In genomic region chr4:10875407-10875806, GRCm38 (mm10) we compare ENCODE assay signal across 8 mouse cellular contexts. TPM values are rescaled to one million over a fixed set of nuclear protein-coding genes. Genes with fewer than 3 reads are reported as not detected.
DNase-seq lines count a peak whose midpoint lies in the region; ATAC-seq and TF ChIP-seq lines count a peak whose summit lies in the region.

No protein-coding gene starts in this region.

- TF ChIP-seq EP300 in CH12.LX (IDR thresholded peaks at IDR 0.05; ENCODE audit: low read length) = no peak; the same call in 1 of the 2 replicates

- in situ Hi-C loops in CH12.LX (cut with MboI; ENCODE audit: low pct_ligation_motif_present, low pct_unique_long_range_greater_than_20kb, low sequenced_read_pairs) = no loop called here

- intact Hi-C loops in heart, postnatal 10 days (cut with DNase I) = no loop called here
- intact Hi-C loops in left cerebral cortex, postnatal 25 days (cut with DNase I) = no loop called here

- TF ChIP-seq POLR2A in CH12.LX (IDR thresholded peaks at IDR 0.05; ENCODE audit: low read depth, low read length) = peak; percentile 35; the same call in 1 of the 2 replicates
- 0 out of 2 replicates have a peak, but pooled peaks have one; percentile 28 for TF ChIP-seq POLR2A in cortical plate, adult 2 months (IDR thresholded peaks at IDR 0.05; ENCODE audit: extremely low read depth, insufficient read depth, low read length)

- H3K4me3 ChIP-seq in CH12.LX (replicated peaks in 1 of 3; ENCODE audit: low read depth in 2 of 3, low read length in 2 of 3, poor library complexity in 1 of 3) = peak overlapping the region; percentile 92 to 99 (median 99)
- peak overlapping the region; percentile 87 for H3K4me3 ChIP-seq in cortical plate, adult 2 months (ENCODE audit: insufficient read depth, low read length)
- peak overlapping the region; percentile 94 for H3K4me3 ChIP-seq in midbrain, embryonic 14.5 days (replicated peaks; ENCODE audit: low read depth, low read length)

- H3K4me1 ChIP-seq in CH12.LX (ENCODE audit: control insufficient read depth in 1 of 2, insufficient read depth in 2 of 2) = peaks cover 5 to 22% of the 10 kb centered on the region in 2 experiments; a peak in 3 of 4 replicates
- H3K4me1 ChIP-seq in cortical plate, adult 2 months (ENCODE audit: control insufficient read depth, insufficient read depth, low read length) = peaks cover 2% of the 10 kb centered on the region
- peaks cover 15% of the 10 kb centered on the region for H3K4me1 ChIP-seq in midbrain, embryonic 14.5 days (ENCODE audit: control insufficient read depth, insufficient read depth, low read length)

- dilution Hi-C loops in CH12.LX (cut with MboI; ENCODE audit: extremely low pct_ligation_motif_present, extremely low pct_unique_long_range_greater_than_20kb, low sequenced_read_pairs) = no loop called here

- no peaks in the 10 kb centered on the region; the same call in 1 of the 2 replicates for H3K79me2 ChIP-seq in CH12.LX (replicated peaks; ENCODE audit: control insufficient read depth, extremely low read depth, insufficient read depth, poor library complexity, severe bottlenecking)

- no peak for TF ChIP-seq CTCF in CH12.LX (conservative IDR thresholded peaks at IDR 0.05 in 1 of 2, IDR thresholded peaks at IDR 0.05 in 1 of 2; ENCODE audit: low read depth in 2 of 2, low read length in 2 of 2)
- no peak for TF ChIP-seq CTCF in cortical plate, adult 2 months (IDR thresholded peaks at IDR 0.05; ENCODE audit: extremely low read depth, insufficient read depth, low read length)

- H3K27ac ChIP-seq in CH12.LX (ENCODE audit: insufficient read depth, low read depth) = no peak overlapping the region
- H3K27ac ChIP-seq in cortical plate, adult 2 months (ENCODE audit: insufficient read depth, low read length) = no peak overlapping the region
- peak overlapping the region; percentile 99 for H3K27ac ChIP-seq in midbrain, embryonic 14.5 days (replicated peaks; ENCODE audit: low read depth, low read length)

- peak overlapping the region; percentile 81 for H3K9ac ChIP-seq in CH12.LX (ENCODE audit: insufficient read depth, low read depth)
- H3K9ac ChIP-seq in midbrain, embryonic 14.5 days (replicated peaks; ENCODE audit: low read length) = peak overlapping the region; percentile 92; the same call in 1 of the 2 replicates

- no peaks in the 10 kb centered on the region for H3K27me3 ChIP-seq in CH12.LX (replicated peaks)
- no peaks in the 10 kb centered on the region for H3K27me3 ChIP-seq in midbrain, embryonic 14.5 days (ENCODE audit: control insufficient read depth, insufficient read depth, low read length)

- H3K4me2 ChIP-seq in CH12.LX (ENCODE audit: insufficient read depth, low read depth, poor library complexity, severe bottlenecking) = peak overlapping the region; percentile 90
- peak overlapping the region; percentile 54 for H3K4me2 ChIP-seq in midbrain, embryonic 14.5 days (ENCODE audit: low read length)

- no peak for ATAC-seq in cerebellum, adult (ENCODE audit: insufficient number of reproducible peaks, low FRiP score, low TSS enrichment)
- no peak for ATAC-seq in midbrain, embryonic 14.5 days (ENCODE audit: low FRiP score, low TSS enrichment)

- no peak for TF ChIP-seq RAD21 in CH12.LX (IDR thresholded peaks at IDR 0.05; ENCODE audit: low read depth, low read length)

- DNase-seq in cerebellum, adult 9-10 months = peak; percentile 38
- DNase-seq in CH12.LX (ENCODE audit: extremely low read depth) = peak; percentile 63
- DNase-seq in heart, postnatal 10 days = peak; percentile 19 to 34
- peak; percentile 16 to 59 for DNase-seq in left cerebral cortex, postnatal 25 days (ENCODE audit: low spot score in 2 of 2)
- DNase-seq in midbrain, embryonic 14.5 days = peak; percentile 51
- no peak for DNase-seq in urinary bladder, postnatal 10 days (ENCODE audit: low spot score)

- H3K9me3 ChIP-seq in CH12.LX (replicated peaks; ENCODE audit: low read length) = peaks cover 3% of the 10 kb centered on the region
- no peaks in the 10 kb centered on the region for H3K9me3 ChIP-seq in midbrain, embryonic 14.5 days (ENCODE audit: control insufficient read depth, low read length)

- peaks cover 0 to 10% of the 10 kb centered on the region in 2 experiments for H3K36me3 ChIP-seq in CH12.LX (replicated peaks in 1 of 2; ENCODE audit: control insufficient read depth in 1 of 2, insufficient read depth in 1 of 2, low read length in 1 of 2)
- peaks cover 4% of the 10 kb centered on the region; the same call in 1 of the 2 replicates for H3K36me3 ChIP-seq in midbrain, embryonic 14.5 days (ENCODE audit: control insufficient read depth, insufficient read depth, low read length)

TF ChIP-seq in CH12.LX, 34 proteins besides CTCF, POLR2A, EP300 and RAD21:
- no peak for TF ChIP-seq TCF12 (IDR thresholded peaks at IDR 0.05; ENCODE audit: low read depth, low read length)
- TF ChIP-seq ZKSCAN1 (IDR thresholded peaks at IDR 0.05; ENCODE audit: borderline replicate concordance, low read depth, low read length) = no peak
- peak; percentile 28; the same call in 1 of the 2 replicates for TF ChIP-seq SIN3A (IDR thresholded peaks at IDR 0.05; ENCODE audit: low read length)
- TF ChIP-seq ETS1 (conservative IDR thresholded peaks at IDR 0.05; ENCODE audit: low read depth, low read length) = no peak
- no peak for TF ChIP-seq IRF4 (IDR thresholded peaks at IDR 0.05; ENCODE audit: low read depth, low read length)
- no peak for TF ChIP-seq CHD1 (IDR thresholded peaks at IDR 0.05; ENCODE audit: low read depth, low read length)
- TF ChIP-seq MAX (IDR thresholded peaks at IDR 0.05; ENCODE audit: low read length) = peak; percentile 56; the same call in 1 of the 2 replicates
- no peak for TF ChIP-seq RCOR1 (conservative IDR thresholded peaks at IDR 0.05; ENCODE audit: low read depth, low read length)
- TF ChIP-seq USF2 (conservative IDR thresholded peaks at IDR 0.05; ENCODE audit: low read depth, low read length) = peak; percentile 36; the same call in 1 of the 2 replicates
- TF ChIP-seq MAFK (IDR thresholded peaks at IDR 0.05; ENCODE audit: insufficient replicate concordance, low read length) = no peak
- no peak for TF ChIP-seq MEF2A (IDR thresholded peaks at IDR 0.05; ENCODE audit: borderline replicate concordance, low read depth, low read length)
- no peak for TF ChIP-seq ZC3H11A (IDR thresholded peaks at IDR 0.05; ENCODE audit: low read depth, low read length)
- no peak for TF ChIP-seq HCFC1 (IDR thresholded peaks at IDR 0.05; ENCODE audit: low read depth, low read length)
- TF ChIP-seq CHD2 (IDR thresholded peaks at IDR 0.05; ENCODE audit: low read length) = peak; percentile 67
- TF ChIP-seq TBP (conservative IDR thresholded peaks at IDR 0.05; ENCODE audit: low read depth, low read length) = 0 out of 2 replicates have a peak, but pooled peaks have one; percentile 18
- TF ChIP-seq UBTF (IDR thresholded peaks at IDR 0.05; ENCODE audit: low read depth, low read length) = no peak
- no peak for TF ChIP-seq JUN (IDR thresholded peaks at IDR 0.05; ENCODE audit: insufficient read depth, low read depth, low read length)
- no peak for TF ChIP-seq ZNF384 (IDR thresholded peaks at IDR 0.05; ENCODE audit: low read depth, low read length)
- TF ChIP-seq ZMIZ1 (IDR thresholded peaks at IDR 0.05; ENCODE audit: low read depth, low read length) = no peak
- no peak for TF ChIP-seq GABPA (IDR thresholded peaks at IDR 0.05; ENCODE audit: insufficient replicate concordance, low read depth, low read length)
- no peak for TF ChIP-seq SMC3 (IDR thresholded peaks at IDR 0.05; ENCODE audit: low read depth, low read length)
- no peak for TF ChIP-seq NRF1 (IDR thresholded peaks at IDR 0.05; ENCODE audit: low read depth, low read length)
- no peak for TF ChIP-seq ELF1 (IDR thresholded peaks at IDR 0.05; ENCODE audit: low read depth, low read length)
- TF ChIP-seq MAZ (IDR thresholded peaks at IDR 0.05; ENCODE audit: low read depth, low read length) = no peak
- TF ChIP-seq MXI1 (IDR thresholded peaks at IDR 0.05; ENCODE audit: low read depth, low read length) = peak; percentile 79; the same call in 1 of the 2 replicates
- peak; percentile 46 for TF ChIP-seq USF1 (IDR thresholded peaks at IDR 0.05; ENCODE audit: low read depth, low read length)
- TF ChIP-seq NELFE (IDR thresholded peaks at IDR 0.05; ENCODE audit: low read depth, low read length) = no peak
- TF ChIP-seq MYC (IDR thresholded peaks at IDR 0.05; ENCODE audit: low read depth, low read length) = peak; percentile 64
- TF ChIP-seq KAT2A (IDR thresholded peaks at IDR 0.05; ENCODE audit: insufficient replicate concordance, low read length) = no peak
- TF ChIP-seq POLR2AphosphoS2 (IDR thresholded peaks at IDR 0.05; ENCODE audit: low read depth, low read length) = no peak
- TF ChIP-seq BHLHE40 (IDR thresholded peaks at IDR 0.05; ENCODE audit: low read depth, low read length) = 0 out of 2 replicates have a peak, but pooled peaks have one; percentile 17
- TF ChIP-seq PAX5 (IDR thresholded peaks at IDR 0.05; ENCODE audit: low read length) = no peak
- no peak for TF ChIP-seq E2F4 (IDR thresholded peaks at IDR 0.05; ENCODE audit: insufficient replicate concordance, low read depth, low read length)
- TF ChIP-seq JUND (conservative IDR thresholded peaks at IDR 0.05; ENCODE audit: low read depth, low read length) = no peak

RNA-seq across cellular contexts. Expression of gene 2610301B20Rik, which starts 1.1 kb away (rescaled TPM):
- total RNA-seq in CH12.LX (2012; rRNA removed) = 7.9 and 9.2 TPM in 2 replicates
- total RNA-seq in CH12.LX (2014; rRNA removed) = 27.4 and 34.9 TPM in 2 replicates
- polyA plus RNA-seq in CH12.LX (2012; ENCODE audit: insufficient read length, low read depth) = 20.7 and 22.5 TPM in 2 replicates
- polyA plus RNA-seq in cortical plate, adult 2 months (2012; rRNA removed) = 41.8 and 44.5 TPM in 2 replicates
- total RNA-seq in heart, postnatal 10 days (2021) = 1 to 10 TPM; 8.8 to 9.9 TPM
- total RNA-seq in left cerebral cortex, postnatal 25 days (2021) = 10 to 100 TPM; 32.6 to 34.3 TPM
- 48.2 and 53.4 TPM in 2 replicates for polyA plus RNA-seq in midbrain, embryonic 14.5 days (2014; fragmentation: Nextera tagmentation; extraction: Ambion mirVana)
